Mouse (Mus musculus): ENCODE measurements around the gene Gm13272. TPM values are rescaled to one million over a fixed set of nuclear protein-coding genes. Genes with fewer than 3 reads are reported as not detected.
"Not testable (repeated sequence)": the region's sequence is repeated elsewhere in the genome, so short reads cannot be mapped to it uniquely, and the experiment has no call there.

Gene Gm13272
- polyA plus RNA-seq, 1 experiment from 2014 or later: not detected

DNA sequence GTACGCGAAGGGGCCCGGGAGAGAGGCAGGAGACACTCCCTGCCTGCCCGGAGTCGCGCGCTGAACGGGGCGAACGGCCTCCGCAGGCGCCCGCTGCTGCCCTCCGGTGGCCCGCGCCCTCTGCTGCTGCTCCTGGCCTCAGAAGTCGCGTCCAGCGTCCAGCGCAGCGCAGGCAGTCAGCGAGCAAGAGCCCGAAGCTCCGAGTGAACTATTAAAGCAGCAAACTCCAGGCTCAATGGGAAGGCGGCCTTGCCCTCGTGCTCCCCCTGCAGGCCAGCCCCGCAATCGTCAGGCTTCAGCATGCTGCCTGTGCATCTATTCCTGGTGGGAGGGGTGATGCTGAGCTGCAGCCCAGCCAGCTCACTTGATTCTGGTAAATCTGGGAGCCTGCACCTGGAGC is 11.6 kb downstream of the Gm13272 start, which contains the start of gene Gm13278:
Gene Gm13278, plus strand, starts transcription at position 301 of the 400 bp plus-strand sequence.
- not testable (repeated sequence) for ATAC-seq (ENCODE audit: insufficient number of reproducible peaks, insufficient read depth, low FRiP score, low TSS enrichment); H3K36me3 ChIP-seq; H3K27ac ChIP-seq; H3K4me2 ChIP-seq (replicated peaks); H3K27me3 ChIP-seq; H3K4me3 ChIP-seq; H3K9ac ChIP-seq; H3K4me1 ChIP-seq; H3K9me3 ChIP-seq
- WGBS: no CpG with 5 or more reads among the region's 28 CpGs

- not testable (repeated sequence) for H3K4me1 ChIP-seq; H3K36me3 ChIP-seq; H3K4me2 ChIP-seq (replicated peaks); ATAC-seq (ENCODE audit: insufficient number of reproducible peaks, insufficient read depth, low FRiP score, low TSS enrichment); H3K9me3 ChIP-seq; H3K27ac ChIP-seq; H3K27me3 ChIP-seq; H3K9ac ChIP-seq; H3K4me3 ChIP-seq
- 1% methylated on average over 14 of the region's 52 CpGs for whole genome bisulfite sequencing
Observed at GRCm38 (mm10) chr4:88793936-88794675, 14.5 kb downstream of the Gm13272 start, which contains the start of gene Gm13275. TSS of gene Gm13275 (plus strand) at chr4:88794487.

DNA sequence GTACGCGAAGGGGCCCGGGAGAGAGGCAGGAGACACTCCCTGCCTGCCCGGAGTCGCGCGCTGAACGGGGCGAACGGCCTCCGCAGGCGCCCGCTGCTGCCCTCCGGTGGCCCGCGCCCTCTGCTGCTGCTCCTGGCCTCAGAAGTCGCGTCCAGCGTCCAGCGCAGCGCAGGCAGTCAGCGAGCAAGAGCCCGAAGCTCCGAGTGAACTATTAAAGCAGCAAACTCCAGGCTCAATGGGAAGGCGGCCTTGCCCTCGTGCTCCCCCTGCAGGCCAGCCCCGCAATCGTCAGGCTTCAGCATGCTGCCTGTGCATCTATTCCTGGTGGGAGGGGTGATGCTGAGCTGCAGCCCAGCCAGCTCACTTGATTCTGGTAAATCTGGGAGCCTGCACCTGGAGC is 17.4 kb downstream of the Gm13272 start, which contains the start of gene Gm13279:
Gene Gm13279, plus strand, starts transcription at position 301 of the 400 bp plus-strand sequence.
- not testable (repeated sequence) for ATAC-seq (ENCODE audit: insufficient number of reproducible peaks, insufficient read depth, low FRiP score, low TSS enrichment); H3K27me3 ChIP-seq; H3K4me3 ChIP-seq; H3K4me1 ChIP-seq; H3K9ac ChIP-seq; H3K27ac ChIP-seq; H3K36me3 ChIP-seq; H3K4me2 ChIP-seq (replicated peaks); H3K9me3 ChIP-seq
- no CpG with 5 or more reads among the region's 28 CpGs for WGBS

DNA sequence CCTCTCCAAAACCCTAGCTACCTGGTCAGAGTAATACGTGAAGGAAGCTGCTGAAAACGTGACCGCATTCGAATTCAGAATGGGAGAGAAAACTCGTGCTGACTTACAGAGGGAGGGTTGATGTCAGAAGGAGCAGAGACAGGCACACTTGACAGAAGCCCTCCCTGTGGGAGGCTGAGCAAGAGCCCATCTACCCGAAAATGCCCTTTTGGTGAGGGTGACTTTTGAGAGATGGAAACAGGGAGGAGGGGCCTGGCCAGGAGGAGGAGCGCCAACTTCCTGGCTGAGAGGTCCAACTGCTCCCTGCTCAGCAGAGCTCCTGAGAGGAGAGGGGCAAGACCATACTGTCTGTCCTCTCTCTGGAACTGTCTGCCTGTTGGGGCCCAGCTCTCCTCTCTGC is 19.7 kb downstream of the Gm13272 start, which contains the start of gene Gm13285:
Gene Gm13285, plus strand, starts transcription at position 301 of the 400 bp plus-strand sequence.
- not testable (repeated sequence) for H3K27me3 ChIP-seq; H3K9me3 ChIP-seq; H3K4me2 ChIP-seq (replicated peaks); ATAC-seq (ENCODE audit: insufficient number of reproducible peaks, insufficient read depth, low FRiP score, low TSS enrichment); H3K4me3 ChIP-seq; H3K36me3 ChIP-seq; H3K4me1 ChIP-seq; H3K9ac ChIP-seq; H3K27ac ChIP-seq
- WGBS: 10% methylated on average over 6 of the region's 7 CpGs

DNA sequence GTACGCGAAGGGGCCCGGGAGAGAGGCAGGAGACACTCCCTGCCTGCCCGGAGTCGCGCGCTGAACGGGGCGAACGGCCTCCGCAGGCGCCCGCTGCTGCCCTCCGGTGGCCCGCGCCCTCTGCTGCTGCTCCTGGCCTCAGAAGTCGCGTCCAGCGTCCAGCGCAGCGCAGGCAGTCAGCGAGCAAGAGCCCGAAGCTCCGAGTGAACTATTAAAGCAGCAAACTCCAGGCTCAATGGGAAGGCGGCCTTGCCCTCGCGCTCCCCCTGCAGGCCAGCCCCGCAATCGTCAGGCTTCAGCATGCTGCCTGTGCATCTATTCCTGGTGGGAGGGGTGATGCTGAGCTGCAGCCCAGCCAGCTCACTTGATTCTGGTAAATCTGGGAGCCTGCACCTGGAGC is 23.3 kb downstream of the Gm13272 start, which contains the start of gene Gm13287:
Gene Gm13287, plus strand, starts transcription at position 301 of the 400 bp plus-strand sequence.
- not testable (repeated sequence) for H3K9ac ChIP-seq; H3K9me3 ChIP-seq; H3K27me3 ChIP-seq; H3K4me2 ChIP-seq (replicated peaks); ATAC-seq (ENCODE audit: insufficient number of reproducible peaks, insufficient read depth, low FRiP score, low TSS enrichment); H3K4me1 ChIP-seq; H3K27ac ChIP-seq; H3K4me3 ChIP-seq; H3K36me3 ChIP-seq
- no CpG with 5 or more reads among the region's 29 CpGs for WGBS

- no CpG with 5 or more reads among the region's 8 CpGs for WGBS
Observed at GRCm38 (mm10) chr4:88805231-88805630, 25.6 kb downstream of the Gm13272 start, which contains the start of gene Gm13288. TSS of gene Gm13288 (plus strand) at chr4:88805531.

DNA sequence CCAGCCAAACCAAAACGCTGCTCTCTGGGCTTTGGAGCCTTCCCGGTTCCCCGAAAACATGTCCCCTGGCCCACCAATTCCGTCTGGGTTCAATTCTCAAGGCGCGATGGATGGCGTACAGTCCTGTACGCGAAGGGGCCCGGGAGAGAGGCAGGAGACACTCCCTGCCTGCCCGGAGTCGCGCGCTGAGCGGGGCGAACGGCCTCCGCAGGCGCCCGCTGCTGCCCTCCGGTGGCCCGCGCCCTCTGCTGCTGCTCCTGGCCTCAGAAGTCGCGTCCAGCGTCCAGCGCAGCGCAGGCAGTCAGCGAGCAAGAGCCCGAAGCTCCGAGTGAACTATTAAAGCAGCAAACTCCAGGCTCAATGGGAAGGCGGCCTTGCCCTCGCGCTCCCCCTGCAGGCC is 26.1 kb downstream of the Gm13272 start:
- H3K27me3 ChIP-seq; H3K36me3 ChIP-seq; ATAC-seq (ENCODE audit: insufficient number of reproducible peaks, insufficient read depth, low FRiP score, low TSS enrichment); H3K9ac ChIP-seq; H3K9me3 ChIP-seq; H3K27ac ChIP-seq; H3K4me1 ChIP-seq: not testable (repeated sequence)
- Histone ChIP-seq H3K4me2 (replicated peaks) (peak overlapping the region; percentile 32; the same call in 1 of the 2 replicates), H3K4me3 (0 out of 2 replicates have a peak overlapping the region, but pooled peaks have one; percentile 22)
- WGBS: 0% methylated on average over 14 of the region's 34 CpGs

More at GRCm38 (mm10) chr4:88805231-88805630, 25.6 kb downstream of the Gm13272 start, which contains the start of gene Gm13288:
- not testable (repeated sequence) for H3K27me3 ChIP-seq; H3K9me3 ChIP-seq; H3K36me3 ChIP-seq; ATAC-seq (ENCODE audit: insufficient number of reproducible peaks, insufficient read depth, low FRiP score, low TSS enrichment); H3K9ac ChIP-seq; H3K27ac ChIP-seq; H3K4me1 ChIP-seq
- peak within 1 kb of the TSS; percentile 32; the same call in 1 of the 2 replicates for H3K4me2 ChIP-seq (replicated peaks)
- 0 out of 2 replicates have a peak within 1 kb of the TSS, but pooled peaks have one; percentile 22 for H3K4me3 ChIP-seq

- Histone ChIP-seq H3K36me3 (no peaks in the 10 kb centered on the region), H3K4me2 (replicated peaks) (no peak within 1 kb of the TSS), H3K9me3 (no peaks in the 10 kb centered on the region), H3K4me3 (no peak within 1 kb of the TSS), H3K4me1 (no peaks in the 10 kb centered on the region), H3K27ac (no peak within 1 kb of the TSS), H3K27me3 (no peaks in the 10 kb centered on the region), H3K9ac (no peak within 1 kb of the TSS)
- WGBS: 61% methylated on average over 3 of the region's 3 CpGs
- ATAC-seq (ENCODE audit: insufficient number of reproducible peaks, insufficient read depth, low FRiP score, low TSS enrichment): no peak
Observed at GRCm38 (mm10) chr4:88815928-88816327, 36.3 kb downstream of the Gm13272 start, which contains the start of gene Ifna7. TSS of gene Ifna7 (plus strand) at chr4:88816228.

- H3K4me2 ChIP-seq (replicated peaks): no peak within 1 kb of the TSS
- no peak within 1 kb of the TSS for H3K27ac ChIP-seq
- no peaks in the 10 kb centered on the region for H3K27me3 ChIP-seq
- WGBS: 96% methylated on average over 1 of the region's 1 CpGs
- H3K4me3 ChIP-seq: no peak within 1 kb of the TSS
- no peak within 1 kb of the TSS for H3K9ac ChIP-seq
- H3K9me3 ChIP-seq: no peaks in the 10 kb centered on the region
- no peaks in the 10 kb centered on the region for H3K36me3 ChIP-seq
- ATAC-seq (ENCODE audit: insufficient number of reproducible peaks, insufficient read depth, low FRiP score, low TSS enrichment): no peak
- H3K4me1 ChIP-seq: no peaks in the 10 kb centered on the region
Observed at GRCm38 (mm10) chr4:88819659-88820058, 40.0 kb downstream of the Gm13272 start, which contains the start of gene Ifna11. TSS of gene Ifna11 (plus strand) at chr4:88819959.

DNA sequence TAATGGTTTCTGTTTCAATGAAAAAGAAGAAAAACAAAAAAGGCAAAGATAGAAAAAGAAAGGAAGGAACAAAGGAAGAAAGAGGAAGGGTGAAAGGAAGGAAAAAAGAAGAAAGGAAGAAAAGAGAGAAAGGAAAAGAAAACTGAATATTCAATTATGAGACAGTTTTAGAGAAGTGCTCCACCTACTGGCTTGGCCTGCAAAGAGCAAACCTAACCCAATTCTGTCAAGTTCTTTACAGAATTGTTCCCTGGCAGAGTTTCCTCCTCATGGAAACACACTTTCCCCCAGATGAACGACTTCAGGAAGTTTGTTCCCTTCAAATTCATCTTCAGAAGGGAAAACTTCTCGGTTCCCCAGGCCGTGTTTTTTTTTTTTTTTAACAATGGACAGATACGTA is 43.3 kb downstream of the Gm13272 start:
- no peaks in the 10 kb centered on the region for H3K4me1 ChIP-seq
- no peaks in the 10 kb centered on the region for H3K9me3 ChIP-seq
- no peaks in the 10 kb centered on the region for H3K36me3 ChIP-seq
- H3K4me3 ChIP-seq: no peak overlapping the region
- whole genome bisulfite sequencing: 26% methylated on average over 4 of the region's 4 CpGs
- H3K27ac ChIP-seq: no peak overlapping the region
- H3K27me3 ChIP-seq: no peaks in the 10 kb centered on the region
- no peak for ATAC-seq (ENCODE audit: insufficient number of reproducible peaks, insufficient read depth, low FRiP score, low TSS enrichment)
- no peak overlapping the region for H3K4me2 ChIP-seq (replicated peaks)
- H3K9ac ChIP-seq: no peak overlapping the region

DNA sequence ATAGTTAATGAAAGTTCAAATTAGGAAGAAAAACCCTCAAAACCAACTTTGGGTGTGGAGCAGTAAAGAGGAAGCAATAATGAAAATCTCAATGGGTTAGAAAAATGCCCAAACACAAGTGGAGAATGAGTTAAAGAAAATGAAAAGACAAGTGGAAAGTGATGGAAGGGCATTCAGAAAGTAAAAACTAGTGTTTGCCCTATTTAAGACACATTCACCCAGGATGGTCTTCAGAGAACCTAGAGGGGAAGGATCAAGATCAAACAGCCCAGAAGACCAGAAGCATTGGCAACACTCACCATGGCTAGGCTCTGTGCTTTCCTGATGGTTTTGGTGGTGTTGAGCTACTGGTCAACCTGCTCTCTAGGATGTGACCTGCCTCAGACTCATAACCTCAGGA is 47.5 kb downstream of the Gm13272 start, which contains the start of gene Ifna6:
Gene Ifna6, plus strand, starts transcription at position 301 of the 400 bp plus-strand sequence.
- H3K4me1 ChIP-seq; H3K4me2 ChIP-seq (replicated peaks); ATAC-seq (ENCODE audit: insufficient number of reproducible peaks, insufficient read depth, low FRiP score, low TSS enrichment); H3K9ac ChIP-seq; H3K27me3 ChIP-seq; H3K36me3 ChIP-seq; H3K27ac ChIP-seq; H3K9me3 ChIP-seq; H3K4me3 ChIP-seq: not testable (repeated sequence)
